Mouse (Mus musculus): ENCODE data around the gene Olfr1495.

DNA sequence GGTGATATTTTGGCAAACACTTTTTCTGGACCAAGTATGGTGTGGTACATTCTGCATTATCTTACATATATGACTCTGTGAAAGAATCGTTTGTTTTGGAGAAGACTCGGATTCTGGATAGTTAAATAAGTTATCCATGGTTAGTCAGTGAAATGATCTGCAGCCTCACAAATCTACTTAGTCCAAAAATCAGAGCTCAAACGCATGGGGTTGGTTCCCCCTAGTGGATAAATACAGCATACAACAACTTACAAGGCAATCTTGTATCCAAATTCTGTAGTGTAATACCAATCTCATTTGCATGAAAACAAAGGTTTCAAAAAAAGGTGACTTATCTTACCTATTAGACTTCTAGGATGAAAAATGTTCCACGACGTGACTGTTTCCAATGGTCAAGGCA lies 54.4 kb downstream of the Olfr1495 start:
- TF ChIP-seq POLR2A (IDR thresholded peaks at IDR 0.05; ENCODE audit: insufficient read length, low read depth) = no peak
- TF ChIP-seq MYOG (IDR thresholded peaks at IDR 0.05; ENCODE audit: control insufficient read depth in 1 of 3, insufficient read depth in 1 of 3, insufficient read length in 2 of 3, low read depth in 2 of 3) = no peak
- no peak for TF ChIP-seq MAX (IDR thresholded peaks at IDR 0.05; ENCODE audit: low read depth)
- TF ChIP-seq USF1 (IDR thresholded peaks at IDR 0.05; ENCODE audit: low read depth) = no peak
- no peak for TF ChIP-seq REST (IDR thresholded peaks at IDR 0.05; ENCODE audit: insufficient read depth, insufficient read length)
- no peak for TF ChIP-seq E2F4 (IDR thresholded peaks at IDR 0.05; ENCODE audit: insufficient read depth)
- TF ChIP-seq MYOD1 (IDR thresholded peaks at IDR 0.05; ENCODE audit: control insufficient read depth in 1 of 3, insufficient read length in 2 of 3, low read depth in 2 of 3) = no peak
- TF ChIP-seq TCF12 (IDR thresholded peaks at IDR 0.05; ENCODE audit: insufficient read depth, poor library complexity, severe bottlenecking) = no peak
- no peak for TF ChIP-seq TCF3 (IDR thresholded peaks at IDR 0.05; ENCODE audit: insufficient read length, low read depth)
- TF ChIP-seq SRF (IDR thresholded peaks at IDR 0.05; ENCODE audit: control insufficient read depth, insufficient read length, low read depth) = no peak

Data from myocyte (in vitro differentiated cells).